Mouse (Mus musculus) hindlimb bud, embryonic 11.5 days (tissue): ENCODE measurements at regions not wholly inside any gene's neighbourhood (a gene's known extent, or its start where the extent isn't known, plus 50 kb on each side); places are given as distances from the start of the nearest gene placed in this dataset.

Experiments
- DNase-seq: peaks from one replicate; pipeline ENCODE4 v3.0.0-alpha.2; 2012; ENCODE audit warnings: low read depth, low spot score; ENCODE audit errors: extremely low spot score

GRCm38 (mm10) chr11:113174011-113174507 is 392.0 kb downstream of the Sox9 start:
- no peak for DNase-seq

- no peak for DNase-seq
Measured at GRCm38 (mm10) chr11:113175323-113175722, 393.3 kb downstream of the Sox9 start.

GRCm38 (mm10) chr11:113176183-113176582 is 394.2 kb downstream of the Sox9 start:
- DNase-seq: no peak

GRCm38 (mm10) chr11:113178375-113178774 is 396.4 kb downstream of the Sox9 start:
- no peak for DNase-seq

GRCm38 (mm10) chr11:113180008-113180407 is 398.0 kb downstream of the Sox9 start:
- no peak for DNase-seq

GRCm38 (mm10) chr11:113182083-113182861 is 400.2 kb downstream of the Sox9 start:
- DNase-seq: no peak

- no peak for DNase-seq
Measured at GRCm38 (mm10) chr11:113183556-113183955, 401.5 kb downstream of the Sox9 start.

- no peak for DNase-seq
Measured at GRCm38 (mm10) chr11:113184095-113184494, 402.1 kb downstream of the Sox9 start.

GRCm38 (mm10) chr11:113187407-113187806 is 405.4 kb downstream of the Sox9 start:
- no peak for DNase-seq

- no peak for DNase-seq
Measured at GRCm38 (mm10) chr11:113188263-113188920, 406.4 kb downstream of the Sox9 start.

- no peak for DNase-seq
Measured at GRCm38 (mm10) chr11:113190006-113190405, 408.0 kb downstream of the Sox9 start.

- DNase-seq: no peak
Measured at GRCm38 (mm10) chr11:113190520-113190919, 408.5 kb downstream of the Sox9 start.

GRCm38 (mm10) chr11:113191006-113191405 is 409.0 kb downstream of the Sox9 start:
- DNase-seq: no peak

GRCm38 (mm10) chr11:113192086-113192856 is 410.2 kb downstream of the Sox9 start:
- no peak for DNase-seq

GRCm38 (mm10) chr11:113194144-113194827 is 412.3 kb downstream of the Sox9 start:
- no peak for DNase-seq
